Mouse (Mus musculus): Measurements from ENCODE around the gene Stum. TPM values are rescaled to one million over a fixed set of nuclear protein-coding genes. Genes with fewer than 3 reads are reported as not detected.

The Stum gene
- polyA plus RNA-seq (2015; fragmentation: Illumina TruSeq; extraction: RNeasy Lipid Tissue Mini Kit (QIAGEN cat#74804); ENCODE audit: insufficient read depth, low replicate concordance): 2.6 TPM

DNA sequence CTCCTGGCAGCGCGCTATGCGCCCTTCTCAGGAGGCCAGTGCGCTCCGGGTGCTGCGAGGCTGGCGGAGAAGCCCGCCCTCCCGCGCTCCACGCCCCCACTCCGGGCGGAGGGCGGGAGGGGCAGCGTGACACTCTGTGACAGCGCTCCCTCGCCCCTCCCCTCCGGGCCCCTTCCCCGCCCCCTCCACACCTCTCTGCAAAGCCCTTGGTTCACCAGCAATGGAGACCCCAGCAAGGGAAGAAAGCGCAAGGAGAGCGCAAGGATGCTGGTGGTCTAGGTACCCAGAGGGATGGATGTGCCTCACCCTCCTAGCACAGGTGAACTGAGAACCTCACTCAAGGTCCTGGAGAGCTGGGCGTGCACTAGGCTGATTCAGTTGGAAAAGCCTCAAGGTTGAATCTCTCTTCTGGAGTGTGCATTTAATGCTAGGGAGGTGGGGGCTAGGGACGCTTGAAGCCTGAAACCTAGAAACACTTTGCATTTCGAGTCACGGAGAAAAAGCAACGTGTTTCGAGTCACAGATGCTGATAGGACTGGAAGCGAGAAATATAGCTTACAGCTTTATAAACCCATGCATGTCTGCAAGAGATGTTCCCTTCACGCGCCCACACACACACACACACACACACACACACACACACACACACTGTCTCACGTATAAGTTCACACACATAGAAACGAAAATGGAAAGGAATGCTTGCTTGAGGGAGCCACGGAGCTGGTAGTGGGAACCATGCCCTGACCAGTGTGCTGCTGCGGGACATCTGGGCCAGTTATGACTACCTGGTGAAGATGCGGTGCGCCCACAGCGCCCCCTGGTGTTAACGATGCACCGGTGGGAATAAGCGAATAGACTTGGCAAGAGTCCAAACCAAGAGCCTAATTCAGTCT is at the start of gene Stum:
Gene Stum, minus strand, starts transcription at position 106 of the 893 bp plus-strand sequence.

Other genes with a start within 250 kb of the Stum start
- 31.9 TPM for gene Psen2, start 220.1 kb downstream of the Stum start, polyA plus RNA-seq (2015; fragmentation: Illumina TruSeq; extraction: RNeasy Lipid Tissue Mini Kit (QIAGEN cat#74804); ENCODE audit: insufficient read depth, low replicate concordance)
- 33.0 TPM for gene Itpkb, start 153.0 kb downstream of the Stum start, polyA plus RNA-seq (2015; fragmentation: Illumina TruSeq; extraction: RNeasy Lipid Tissue Mini Kit (QIAGEN cat#74804); ENCODE audit: insufficient read depth, low replicate concordance)
- gene Parp1, start 85.4 kb upstream of the Stum start, polyA plus RNA-seq (2015; fragmentation: Illumina TruSeq; extraction: RNeasy Lipid Tissue Mini Kit (QIAGEN cat#74804); ENCODE audit: insufficient read depth, low replicate concordance): 108 TPM
- 16.4 TPM for gene Lin9, start 157.6 kb upstream of the Stum start, polyA plus RNA-seq (2015; fragmentation: Illumina TruSeq; extraction: RNeasy Lipid Tissue Mini Kit (QIAGEN cat#74804); ENCODE audit: insufficient read depth, low replicate concordance)
- not detected for gene Mixl1, start 213.5 kb upstream of the Stum start, polyA plus RNA-seq (2015; fragmentation: Illumina TruSeq; extraction: RNeasy Lipid Tissue Mini Kit (QIAGEN cat#74804); ENCODE audit: insufficient read depth, low replicate concordance)
- gene Acbd3, start 242.5 kb upstream of the Stum start, polyA plus RNA-seq (2015; fragmentation: Illumina TruSeq; extraction: RNeasy Lipid Tissue Mini Kit (QIAGEN cat#74804); ENCODE audit: insufficient read depth, low replicate concordance): 53.1 TPM